Mouse (Mus musculus) olfactory bulb, adult 2 months (tissue): ENCODE data around the gene Lrrc75b.

Source experiments
- CTCF ChIP-seq: fragments of 200-500 bp; IDR thresholded peaks from 2 replicates; pipeline ENCODE4 v1.5.1; 2012; ENCODE audit warnings: low read depth, mild to moderate bottlenecking, low read length, moderate library complexity; ENCODE audit not compliant: insufficient read depth
- POLR2A ChIP-seq: fragments of 200-500 bp; IDR thresholded peaks from 2 replicates; pipeline ENCODE4 v1.6.1; 2012; ENCODE audit warnings: mild to moderate bottlenecking, low read depth, low read length, moderate library complexity; ENCODE audit not compliant: insufficient read depth

DNA sequence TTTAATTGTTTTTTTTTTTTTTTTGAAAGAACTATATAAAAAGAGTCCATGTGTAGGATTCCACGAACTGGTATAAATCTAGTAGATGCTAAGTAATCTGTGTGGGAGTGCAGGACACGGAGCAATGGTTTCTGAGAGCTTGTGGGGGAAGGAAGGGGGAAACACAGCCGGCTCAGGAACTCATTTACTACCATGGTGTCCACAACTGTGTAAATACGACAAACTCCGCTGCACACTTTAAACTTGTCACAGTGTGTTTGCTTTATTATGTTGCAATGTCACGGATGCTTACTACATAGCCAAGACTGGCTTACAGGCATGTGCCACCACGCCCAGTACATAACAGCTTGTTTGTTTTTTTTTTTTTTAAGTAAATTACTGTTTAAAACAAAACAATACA, 10.2 kb downstream of the Lrrc75b start:
- TF ChIP-seq CTCF = no peak
- TF ChIP-seq POLR2A = no peak
